Mouse (Mus musculus) kidney, embryonic 15.5 days (tissue): ENCODE data around the gene Xiap. TPM values are rescaled to one million over a fixed set of nuclear protein-coding genes. Genes with fewer than 3 reads are reported as not detected.

Source experiments
- ATAC-seq: fragments of 200-750 bp; cut with Nextera tagmentation; replicated peaks from 2 replicates; pipeline ENCODE4 v1.8.0; 2017; ENCODE audit warnings: moderate TSS enrichment; ENCODE audit not compliant: low FRiP score
- H3K27ac ChIP-seq: fragments of 300-500 bp; sonication (generic); 2 replicates; pipeline ENCODE4 v1.5.1; 2015; ENCODE audit warnings: mild to moderate bottlenecking, inconsistent platforms
- H3K27me3 ChIP-seq: fragments of 300-500 bp; sonication (generic); 2 replicates; pipeline ENCODE4 v1.6.1; 2015; ENCODE audit warnings: inconsistent platforms
- H3K36me3 ChIP-seq: fragments of 300-500 bp; sonication (generic); 2 replicates; pipeline ENCODE4 v1.6.1; 2015; ENCODE audit warnings: inconsistent platforms
- H3K4me1 ChIP-seq: fragments of 300-500 bp; sonication (generic); 2 replicates; pipeline ENCODE4 v1.6.1; 2015; ENCODE audit warnings: inconsistent platforms
- H3K4me2 ChIP-seq: fragments of 300-500 bp; sonication (generic); 2 replicates; pipeline ENCODE4 v1.6.1; 2015; ENCODE audit warnings: moderate library complexity, mild to moderate bottlenecking, inconsistent platforms
- H3K4me3 ChIP-seq: fragments of 300-500 bp; sonication (generic); replicated peaks from 2 replicates; pipeline ENCODE4 v1.5.1; 2015; ENCODE audit warnings: mild to moderate bottlenecking, inconsistent platforms
- H3K9ac ChIP-seq: fragments of 300-500 bp; sonication (generic); 2 replicates; pipeline ENCODE4 v1.6.1; 2015; ENCODE audit warnings: mild to moderate bottlenecking, inconsistent platforms
- H3K9me3 ChIP-seq: fragments of 300-500 bp; sonication (generic); replicated peaks from 2 replicates; pipeline ENCODE4 v1.6.1; 2016; ENCODE audit warnings: inconsistent platforms
- WGBS: fragments of 180-500 bp; shearing (Covaris S2); methylation state at CpG from one replicate; pipeline ENCODE4 v1.1.7; 2015; ENCODE audit warnings: mixed read lengths; 5-methylcytosine and 5-hydroxymethylcytosine counted together
- polyA plus RNA-seq: library from polyadenylated mRNA; unstranded; fragments of >200 nt; fragmentation: Nextera tagmentation; extraction: Ambion mirVana; gene quantifications from 2 replicates; pipeline ENCODE4 v1.2.1, GENCODE M21; 2015

Xiap gene
- polyA plus RNA-seq, 1 experiment from 2014 or later, result 13.9 TPM

DNA sequence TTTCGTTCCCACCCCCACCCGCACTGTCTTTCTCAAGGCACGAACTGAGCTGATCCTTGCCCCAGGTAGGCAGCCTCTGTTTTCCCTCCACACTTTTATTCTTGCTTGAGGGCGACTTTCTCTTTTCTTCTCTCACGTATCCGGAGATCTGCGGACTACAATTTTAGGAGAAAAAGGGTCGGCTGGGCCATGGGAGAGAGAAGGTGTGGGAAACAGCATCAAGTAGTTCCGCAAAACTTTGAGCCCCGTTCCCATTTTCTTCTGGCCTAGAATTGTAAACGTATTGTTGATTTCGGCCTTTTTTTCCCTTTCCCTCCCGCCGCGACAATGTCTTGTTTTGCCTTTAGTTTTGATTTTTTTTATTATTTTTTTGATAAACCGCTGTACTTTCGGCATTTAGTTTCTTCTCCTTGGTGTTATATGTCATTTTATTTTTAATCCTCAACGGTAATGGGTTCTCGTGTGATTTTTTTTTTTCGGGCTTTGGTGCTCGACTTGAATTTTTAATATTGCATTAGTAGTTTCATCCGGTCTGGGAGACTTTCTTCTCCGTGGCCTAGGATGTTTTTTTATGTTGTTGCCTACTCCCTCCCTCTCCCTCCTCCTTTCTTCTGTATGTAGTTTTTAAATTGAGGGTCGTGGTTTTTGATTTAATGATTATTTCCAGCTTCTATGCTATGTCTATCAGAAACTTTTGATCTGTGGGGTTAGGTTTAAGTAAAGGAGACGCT lies 91.7 kb downstream of the Xiap start:
- Histone ChIP-seq H3K36me3 (no peaks in the 10 kb centered on the region), H3K27ac (peak overlapping the region; percentile 98), H3K9ac (peak overlapping the region; percentile 55), H3K4me1 (0 out of 2 replicates have a peak, but pooled peaks cover 5% of the 10 kb centered on the region), H3K9me3 (no peaks in the 10 kb centered on the region), H3K4me3 (peak overlapping the region; percentile 63), H3K4me2 (peak overlapping the region; percentile 55), H3K27me3 (no peaks in the 10 kb centered on the region)
- WGBS, result 14% methylated on average over 24 of the region's 25 CpGs
- ATAC-seq, result no peak

DNA sequence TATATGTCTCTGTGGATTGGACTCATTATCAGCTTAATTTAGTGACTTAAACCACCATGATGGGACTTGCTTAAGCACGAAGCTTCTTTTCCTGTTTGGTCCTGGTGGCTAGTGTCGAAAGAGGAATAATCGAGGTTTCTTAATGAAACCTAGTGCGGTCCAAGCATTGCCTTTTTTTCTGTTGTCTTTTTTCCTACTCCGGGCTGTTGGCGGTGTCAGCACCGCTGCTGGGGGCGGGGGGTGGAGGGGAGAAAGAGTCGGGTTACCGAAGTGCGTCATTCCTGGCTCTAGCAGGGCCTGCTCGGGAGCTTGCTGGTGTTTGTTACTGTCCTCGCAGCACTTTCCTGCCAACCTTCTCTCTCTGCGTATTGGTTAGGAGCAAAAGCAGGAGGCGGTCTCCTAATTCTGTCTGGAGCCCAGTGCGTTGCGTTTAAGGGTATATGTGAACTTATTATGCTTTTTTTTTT lies 92.5 kb downstream of the Xiap start:
- ATAC-seq, result peak; percentile 74
- Histone ChIP-seq H3K36me3 (no peaks in the 10 kb centered on the region), H3K4me3 (peak overlapping the region; percentile 63), H3K9me3 (no peaks in the 10 kb centered on the region), H3K27ac (peak overlapping the region; percentile 98), H3K4me2 (peak overlapping the region; percentile 55), H3K27me3 (no peaks in the 10 kb centered on the region), H3K4me1 (0 out of 2 replicates have a peak, but pooled peaks cover 5% of the 10 kb centered on the region), H3K9ac (peak overlapping the region; percentile 55)
- WGBS, result 22% methylated on average over 17 of the region's 17 CpGs

GRCm38 (mm10) chrX:42153056-42153455 lies 93.6 kb downstream of the Xiap start:
- 21% methylated on average over 4 of the region's 4 CpGs for WGBS
- ATAC-seq, result no peak

More at GRCm38 (mm10) chrX:42153056-42153455, 93.6 kb downstream of the Xiap start:
- Histone ChIP-seq H3K27me3 (no peaks in the 10 kb centered on the region), H3K4me3 (peak overlapping the region; percentile 63), H3K4me2 (peak overlapping the region; percentile 55), H3K36me3 (no peaks in the 10 kb centered on the region), H3K27ac (no peak overlapping the region), H3K9ac (no peak overlapping the region), H3K4me1 (0 out of 2 replicates have a peak, but pooled peaks cover 3% of the 10 kb centered on the region), H3K9me3 (no peaks in the 10 kb centered on the region)

Other genes with a start within 250 kb of the Xiap start
- gene Thoc2, start 139.0 kb upstream of the Xiap start, polyA plus RNA-seq, result 85.0 and 86.3 TPM in 2 replicates
- 41.9 and 47.1 TPM in 2 replicates for gene Stag2, start 89.6 kb downstream of the Xiap start, polyA plus RNA-seq